Mouse (Mus musculus): ENCODE measurements around the gene Gm21541. TPM values are rescaled to one million over a fixed set of nuclear protein-coding genes. Genes with fewer than 3 reads are reported as not detected.

Gene Gm21541
- not detected in 2 replicates for polyA plus RNA-seq (2021; fragmentation: Nextera tagmentation)
- long read RNA-seq, experiment 1: 0 reads
- long read RNA-seq, experiment 2: 0 reads

DNA sequence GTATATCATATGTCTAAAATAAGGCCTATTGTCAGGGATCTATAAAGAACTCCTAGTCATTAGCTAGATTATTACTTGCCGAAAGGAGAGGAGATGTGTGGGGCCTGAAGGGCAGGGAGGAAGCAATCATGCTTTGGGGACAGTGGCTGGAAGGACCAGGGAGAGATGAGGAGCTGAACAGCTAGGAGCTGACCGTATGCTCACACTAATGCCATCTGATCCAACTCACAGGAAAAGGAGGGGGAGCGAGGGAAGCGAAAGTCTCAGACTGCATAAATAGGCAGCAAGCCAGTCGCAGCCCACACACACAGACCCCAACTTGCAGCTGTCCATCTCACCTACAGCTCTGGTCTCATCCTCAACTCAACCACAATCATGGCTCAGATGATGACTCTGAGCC lies at the start of gene Gm21541:
Gm21541 (plus strand) TSS at position 301 of the 400 bp plus-strand sequence.

GRCm38 (mm10) chr4:41941272-41941671 lies 37.9 kb downstream of the Gm21541 start, which contains the start of gene Gm20878:
Gene Gm20878 (plus strand): TSS chr4:41941572.

Other genes starting within 250 kb of the Gm21541 start
- gene Cntfr, start 206.5 kb upstream of the Gm21541 start, polyA plus RNA-seq (2021; fragmentation: Nextera tagmentation): 12.8 and 15.1 TPM in 2 replicates
- 39.2 and 43.2 TPM in 2 replicates for gene Il11ra1, start 203.6 kb upstream of the Gm21541 start, polyA plus RNA-seq (2021; fragmentation: Nextera tagmentation)
- gene Rpp25l, start 190.1 kb upstream of the Gm21541 start, polyA plus RNA-seq (2021; fragmentation: Nextera tagmentation): 62.9 and 67.4 TPM in 2 replicates
- 244 and 258 TPM in 2 replicates for gene Dctn3, start 180.4 kb upstream of the Gm21541 start, polyA plus RNA-seq (2021; fragmentation: Nextera tagmentation)
- gene Arid3c, start 172.5 kb upstream of the Gm21541 start, polyA plus RNA-seq (2021; fragmentation: Nextera tagmentation): 0.08 TPM in 1 of 2 replicates, not detected in the other
- 38.2 and 43.6 TPM in 2 replicates for gene Galt, start 148.4 kb upstream of the Gm21541 start, polyA plus RNA-seq (2021; fragmentation: Nextera tagmentation)
- gene Sigmar1, start 147.5 kb upstream of the Gm21541 start, polyA plus RNA-seq (2021; fragmentation: Nextera tagmentation): 20.3 and 23.9 TPM in 2 replicates
- 252 and 279 TPM in 2 replicates for gene Ccl27a, start 129.4 kb upstream of the Gm21541 start, polyA plus RNA-seq (2021; fragmentation: Nextera tagmentation)
- 5.8 and 6.8 TPM in 2 replicates for gene Gm20878, start 38.0 kb downstream of the Gm21541 start, polyA plus RNA-seq (2021; fragmentation: Nextera tagmentation)
- gene Fam205a4, start 62.4 kb downstream of the Gm21541 start, polyA plus RNA-seq (2021; fragmentation: Nextera tagmentation): 0.38 and 1.1 TPM in 2 replicates
- gene Gm21093, start 131.1 kb downstream of the Gm21541 start, polyA plus RNA-seq (2021; fragmentation: Nextera tagmentation): 0.94 and 1.6 TPM in 2 replicates
- gene Gm3893, start 187.6 kb downstream of the Gm21541 start, polyA plus RNA-seq (2021; fragmentation: Nextera tagmentation): not detected in 2 replicates
- gene Gm13304, start 211.2 kb downstream of the Gm21541 start, polyA plus RNA-seq (2021; fragmentation: Nextera tagmentation): 7.3 TPM in 1 of 2 replicates, not detected in the other
- 3.3 and 3.7 TPM in 2 replicates for gene Gm13306, start 249.8 kb downstream of the Gm21541 start, polyA plus RNA-seq (2021; fragmentation: Nextera tagmentation)

All from layer of hippocampus, adult 6 months (tissue).